Mouse (Mus musculus): Measurements from ENCODE around the gene Ttbk1.
A peak's percentile ranks its signal among the peaks of the same experiment; 100 is the strongest.
"Not testable (repeated sequence)": the region's sequence is repeated elsewhere in the genome, so short reads cannot be mapped to it uniquely, and the experiment has no call there.

Ttbk1 gene

GRCm38 (mm10) chr17:46487431-46487830, at the start of gene Ttbk1:
Ttbk1 (minus strand) TSS chr17:46487675.
- DNase-seq (ENCODE audit: low read depth): no peak

GRCm38 (mm10) chr17:46525579-46526307, 38.3 kb upstream of the Ttbk1 start:
- peak; percentile 42 for DNase-seq (ENCODE audit: low read depth)

DNA sequence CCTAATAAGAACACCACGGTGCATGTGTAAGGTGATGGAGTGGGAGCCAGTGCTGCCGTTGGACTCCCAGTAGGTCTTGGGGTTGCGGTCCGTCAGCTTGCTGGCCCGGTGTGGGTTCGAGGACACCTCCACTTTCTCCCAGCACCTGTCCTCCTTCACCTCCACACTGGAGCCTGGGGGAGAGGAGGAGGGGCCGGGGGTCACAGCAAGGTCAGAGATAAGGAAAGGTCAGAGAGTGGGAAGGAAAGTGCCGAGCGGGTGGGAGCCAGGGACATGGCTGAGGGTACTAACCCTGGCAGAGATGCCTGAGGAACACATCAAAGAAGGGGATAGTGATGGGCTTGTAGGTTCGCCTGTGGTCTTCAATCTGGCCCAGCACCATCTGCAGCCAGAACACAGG, 37.6 kb upstream of the Ttbk1 start:
- DNase-seq (ENCODE audit: low read depth): no peak

GRCm38 (mm10) chr17:46521963-46522668, 34.6 kb upstream of the Ttbk1 start:
- DNase-seq (ENCODE audit: low read depth): no peak

DNA sequence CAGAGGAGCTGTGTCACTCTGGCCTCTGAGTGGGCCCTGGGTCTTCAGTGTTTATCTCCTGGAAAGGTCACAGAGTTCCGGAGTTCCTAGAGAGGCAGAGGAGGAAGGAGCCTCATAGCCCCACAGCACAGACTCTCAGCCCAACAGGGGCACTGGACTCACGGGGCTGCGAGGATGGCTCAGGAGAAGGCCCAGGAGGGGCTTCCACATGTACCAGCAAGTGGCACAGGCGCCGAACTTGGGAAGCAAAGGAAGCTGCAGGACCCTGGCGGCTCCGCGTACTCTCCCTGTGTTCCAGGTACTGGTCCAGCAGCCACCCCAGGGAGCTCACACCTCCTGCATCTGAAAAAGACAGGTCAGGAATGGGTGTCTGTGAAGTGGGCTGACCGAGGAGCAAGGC, 33.7 kb upstream of the Ttbk1 start:
- no peak for DNase-seq (ENCODE audit: low read depth)

- no peak for DNase-seq (ENCODE audit: low read depth)
Measured at GRCm38 (mm10) chr17:46520385-46520979, 33.0 kb upstream of the Ttbk1 start.

- DNase-seq (ENCODE audit: low read depth): no peak
Measured at GRCm38 (mm10) chr17:46519971-46520370, 32.5 kb upstream of the Ttbk1 start.

DNA sequence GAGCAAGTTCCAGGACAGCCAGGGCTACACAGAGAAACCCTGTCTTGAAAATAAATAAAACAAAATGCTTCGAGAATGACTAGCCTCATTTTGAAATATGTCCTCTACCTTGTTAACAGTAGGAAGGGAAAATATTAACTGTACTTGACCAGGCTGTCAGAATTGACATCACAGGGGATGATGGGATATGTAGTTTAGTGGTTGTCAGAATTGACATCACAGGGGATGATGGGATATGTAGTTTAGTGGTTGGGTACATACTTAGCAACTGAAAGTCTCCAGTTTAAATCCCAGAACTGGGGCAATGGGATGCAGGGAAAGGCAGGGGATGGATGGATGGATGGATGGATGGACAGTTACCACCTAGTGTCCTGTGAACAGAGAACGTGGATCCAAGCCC, 25.9 kb upstream of the Ttbk1 start:
- no peak for DNase-seq (ENCODE audit: low read depth)

DNA sequence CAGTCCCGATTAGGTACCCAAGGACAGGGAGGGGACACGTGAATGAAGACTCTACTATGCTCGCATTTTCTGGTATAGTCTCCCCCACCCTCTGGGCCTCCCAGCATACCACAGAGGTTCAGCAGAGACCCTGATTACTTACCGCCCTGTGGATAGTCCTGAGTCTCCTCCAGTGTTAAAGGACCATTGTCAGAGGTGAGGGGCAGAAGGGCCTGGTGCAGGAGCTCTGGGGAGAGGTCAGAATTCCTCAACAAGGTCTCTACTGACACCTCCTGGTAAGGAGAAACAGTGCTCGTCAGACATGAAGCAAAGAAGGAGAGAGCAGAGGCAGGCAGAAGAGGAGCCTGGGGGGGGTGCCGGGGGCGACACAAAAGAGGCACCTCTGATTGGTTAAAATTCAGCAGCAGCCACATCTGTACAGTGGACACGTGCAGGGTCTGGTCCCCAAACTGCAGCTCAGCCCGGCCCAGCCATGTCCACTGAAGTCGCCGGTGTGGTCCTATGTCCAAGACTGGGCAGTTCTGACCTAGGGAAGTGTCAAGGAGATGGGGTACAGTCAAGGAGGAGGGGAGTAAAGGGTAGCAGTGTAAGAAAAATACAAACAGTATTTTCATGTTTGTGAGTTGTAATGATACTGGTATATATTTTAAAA, 23.7 kb upstream of the Ttbk1 start:
- no peak for DNase-seq (ENCODE audit: low read depth)

DNA sequence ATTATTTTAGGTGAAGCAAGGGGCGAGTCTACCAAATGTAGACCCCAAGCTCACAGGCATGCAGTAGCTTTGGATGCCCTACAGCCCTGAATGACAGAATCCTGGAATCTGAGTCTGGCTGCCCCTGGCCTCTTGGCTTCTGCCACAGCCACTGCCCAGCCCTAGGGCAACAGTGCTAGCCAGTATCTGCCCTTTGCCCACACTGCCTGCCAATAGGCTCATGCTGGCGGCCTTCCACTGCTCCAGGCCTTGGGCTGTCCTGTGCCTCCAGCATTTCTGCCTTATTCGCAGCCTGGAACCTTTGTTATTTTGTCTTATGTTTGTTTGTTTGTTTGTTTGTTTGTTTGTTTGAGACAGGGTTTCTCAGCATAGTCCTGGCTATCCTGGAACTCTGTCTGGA, 18.1 kb upstream of the Ttbk1 start:
- DNase-seq (ENCODE audit: low read depth): no peak

- no peak for DNase-seq (ENCODE audit: low read depth)
Measured at GRCm38 (mm10) chr17:46503847-46504638, 16.6 kb upstream of the Ttbk1 start.

- no peak for DNase-seq (ENCODE audit: low read depth)
Measured at GRCm38 (mm10) chr17:46502775-46503174, 15.3 kb upstream of the Ttbk1 start.

GRCm38 (mm10) chr17:46497956-46498355, 10.5 kb upstream of the Ttbk1 start:
- no peak for DNase-seq (ENCODE audit: low read depth)

GRCm38 (mm10) chr17:46496623-46497434, 9.4 kb upstream of the Ttbk1 start, which contains the start of gene Dnph1:
Dnph1 (plus strand) TSS chr17:46496711.
- DNase-seq (ENCODE audit: low read depth): peak; percentile 82

- DNase-seq (ENCODE audit: low read depth): not testable (repeated sequence)
Measured at GRCm38 (mm10) chr17:46496081-46496480, 8.6 kb upstream of the Ttbk1 start.

DNA sequence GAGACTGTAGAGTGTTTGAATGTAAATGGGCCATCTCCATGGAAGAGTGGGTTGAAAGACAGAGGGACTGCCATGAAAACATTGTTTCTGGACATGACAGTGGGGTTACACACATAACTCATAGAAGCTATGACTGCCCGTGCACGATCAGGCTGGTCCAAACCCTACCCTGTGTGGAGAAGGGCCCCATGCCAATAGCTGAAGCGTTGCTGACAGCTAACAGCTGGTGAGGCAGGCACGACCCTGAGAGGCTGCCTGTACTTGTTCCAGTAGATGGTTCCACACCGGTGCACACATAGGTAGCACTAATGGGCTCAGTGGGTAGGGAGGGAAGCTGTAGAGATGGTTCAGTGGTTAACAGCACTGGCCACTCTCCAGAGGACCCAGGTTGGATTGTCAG, 8.0 kb upstream of the Ttbk1 start:
- no peak for DNase-seq (ENCODE audit: low read depth)

GRCm38 (mm10) chr17:46486995-46487394, 480 bp downstream of the Ttbk1 start:
- DNase-seq (ENCODE audit: low read depth): no peak

DNA sequence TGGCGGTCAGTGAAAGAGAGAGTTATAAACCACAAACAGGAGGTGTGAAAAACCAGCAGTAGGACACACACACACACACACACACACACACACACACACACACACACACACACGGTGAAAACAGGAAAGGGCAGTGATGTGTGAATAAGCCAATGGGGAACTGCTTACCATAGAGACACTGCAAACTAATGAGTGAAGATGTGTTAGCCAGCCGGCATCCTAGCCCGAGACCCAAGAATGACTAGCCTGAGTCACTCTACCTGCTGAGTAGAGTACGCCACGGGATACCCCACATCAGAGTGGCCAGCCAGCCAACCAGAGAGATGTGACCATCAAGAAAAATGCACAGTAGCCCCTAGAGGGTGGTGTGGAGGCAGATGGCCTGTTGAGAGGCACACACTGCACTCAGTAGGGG, 3.0 kb downstream of the Ttbk1 start:
- DNase-seq (ENCODE audit: low read depth): no peak

GRCm38 (mm10) chr17:46484021-46484431, 3.4 kb downstream of the Ttbk1 start:
- DNase-seq (ENCODE audit: low read depth): no peak

- DNase-seq (ENCODE audit: low read depth): no peak
Measured at GRCm38 (mm10) chr17:46483561-46484001, 3.9 kb downstream of the Ttbk1 start.

GRCm38 (mm10) chr17:46477286-46477685, 10.2 kb downstream of the Ttbk1 start:
- no peak for DNase-seq (ENCODE audit: low read depth)
